Mouse (Mus musculus) retina, embryonic 14.5 days (tissue): Measurements from ENCODE around the gene Slc6a19.

Source experiments
- DNase-seq: peaks from one replicate; pipeline ENCODE4 v3.0.0-alpha.2; 2015; ENCODE audit warnings: low spot score

Gene Slc6a19

DNA sequence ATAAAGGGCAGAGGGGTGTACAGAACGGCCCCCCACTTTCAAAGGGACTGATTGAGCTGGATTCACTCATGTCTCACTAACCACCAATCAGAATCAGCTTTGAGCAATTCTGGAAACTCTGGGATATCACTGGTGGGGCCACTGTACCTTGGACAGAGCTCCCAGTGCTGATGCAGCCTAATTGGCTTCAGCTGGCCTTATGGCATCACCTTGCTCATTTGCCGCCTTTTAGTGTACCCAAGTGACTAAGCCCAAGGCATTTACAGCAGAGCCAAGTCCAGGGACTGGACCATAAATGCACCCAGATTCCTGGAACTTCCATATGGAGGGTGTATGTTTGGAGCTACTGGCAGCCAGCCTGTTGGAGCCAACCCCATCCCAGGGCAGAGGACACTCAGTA is 45.7 kb downstream of the Slc6a19 start:
- no peak for DNase-seq

DNA sequence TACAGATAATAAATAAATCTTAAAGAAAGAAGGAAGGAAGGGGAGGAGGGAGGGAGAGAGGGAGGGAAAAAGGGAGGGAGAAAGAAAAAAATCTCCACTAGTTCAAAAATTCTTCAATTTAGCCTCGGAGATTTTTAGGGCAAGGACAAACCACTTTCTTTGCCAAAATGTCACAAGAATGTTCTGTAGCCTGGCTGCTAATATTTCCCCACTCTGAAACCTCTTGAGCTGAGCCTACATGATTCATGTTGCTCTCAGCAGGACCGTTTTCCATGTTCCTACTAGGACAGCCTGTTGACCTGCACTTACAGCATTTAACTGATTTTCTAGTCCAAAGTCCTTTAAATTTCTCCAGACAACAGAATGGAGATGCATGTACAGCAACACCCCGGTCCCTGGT is 49.7 kb downstream of the Slc6a19 start:
- DNase-seq: no peak

DNA sequence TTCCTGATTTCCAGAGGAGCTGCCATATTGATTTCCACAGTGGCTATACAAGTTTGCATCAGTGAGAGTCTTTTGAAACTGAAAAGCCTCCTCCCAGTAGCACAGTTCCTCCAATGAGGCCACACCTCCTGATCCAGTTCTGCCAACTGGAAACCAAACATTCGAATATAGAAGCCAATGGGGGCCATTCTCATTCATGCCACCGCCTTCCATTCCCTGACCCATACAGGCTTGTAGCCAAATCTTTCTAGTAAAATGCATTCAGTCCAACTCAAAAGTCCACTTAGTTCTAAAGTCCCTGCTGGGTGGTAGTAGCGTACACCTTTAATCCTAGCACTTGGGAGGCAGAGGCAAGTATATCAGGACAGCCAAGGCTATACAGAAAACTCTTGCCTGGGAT is 51.4 kb downstream of the Slc6a19 start:
- no peak for DNase-seq

DNA sequence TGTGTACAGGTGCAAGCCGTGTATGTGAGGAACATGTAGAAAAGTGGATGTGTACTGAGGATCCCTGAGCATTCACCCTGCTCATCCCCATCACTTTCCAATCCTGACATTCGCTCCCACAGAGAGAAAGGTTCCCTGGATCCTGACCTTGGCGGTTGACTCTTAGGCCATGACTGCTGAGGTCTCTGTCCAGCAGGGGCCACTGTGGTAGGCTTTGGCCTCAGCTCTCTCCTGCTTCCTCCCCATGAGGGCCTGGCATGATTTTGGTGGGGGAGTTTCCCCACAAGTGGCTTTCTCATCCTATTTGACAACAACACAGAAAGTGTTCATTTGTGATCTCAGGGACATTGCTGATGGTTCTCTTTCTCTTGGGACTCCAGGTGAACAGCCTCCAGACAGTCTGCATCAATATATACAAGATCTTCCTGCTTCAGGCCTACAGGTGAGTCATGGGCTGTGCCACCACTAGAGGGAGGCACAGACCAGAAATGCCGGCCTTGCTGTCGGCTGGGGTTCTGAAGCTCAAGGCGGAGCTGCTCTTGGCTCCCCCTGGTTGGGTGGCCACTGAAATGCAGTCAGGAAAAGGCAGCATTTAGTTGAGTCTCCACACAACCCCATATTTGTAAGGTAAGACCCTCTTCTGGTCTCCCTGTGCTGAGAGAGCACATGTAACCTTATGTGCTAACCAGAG is 58.1 kb downstream of the Slc6a19 start:
- peak; percentile 66 for DNase-seq

DNA sequence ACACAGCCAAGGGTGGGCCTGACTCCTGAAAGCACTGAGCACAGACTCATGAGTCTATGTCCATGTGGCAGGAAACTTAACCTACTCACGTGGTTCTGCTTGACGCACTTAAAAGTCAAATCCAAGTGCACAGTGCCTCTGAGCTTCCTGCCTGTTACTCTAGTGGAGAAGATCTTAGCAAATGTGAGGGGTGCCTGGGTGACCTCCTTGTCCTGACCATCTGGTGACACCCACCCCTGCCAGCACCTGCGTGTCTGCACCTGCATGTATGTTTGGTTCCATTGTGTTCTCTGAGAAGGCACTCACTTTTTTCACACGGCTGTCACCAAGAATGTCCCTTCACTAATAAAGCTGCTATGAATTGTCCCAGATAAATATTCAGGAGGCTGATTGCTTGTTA is 63.4 kb downstream of the Slc6a19 start:
- no peak for DNase-seq

DNA sequence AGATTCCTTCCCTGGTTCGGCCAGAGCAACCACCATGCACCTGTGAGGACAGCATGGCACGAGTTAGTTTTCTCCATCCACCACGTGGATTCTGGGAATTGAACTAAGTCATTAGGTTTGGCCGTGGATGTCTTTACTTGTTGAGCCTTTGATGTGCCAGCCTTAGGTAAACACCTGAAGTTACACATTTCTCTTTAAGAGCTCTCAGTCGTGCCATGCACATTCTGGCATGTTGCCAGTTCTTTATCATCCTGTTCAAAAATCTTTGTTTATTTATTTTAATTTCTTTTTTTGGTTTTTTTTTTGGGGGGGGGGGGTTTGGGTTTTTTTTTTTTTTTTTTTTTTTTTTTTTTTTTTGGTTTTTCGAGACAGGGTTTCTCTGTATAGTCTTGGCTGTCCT is 66.8 kb downstream of the Slc6a19 start:
- no peak for DNase-seq

DNA sequence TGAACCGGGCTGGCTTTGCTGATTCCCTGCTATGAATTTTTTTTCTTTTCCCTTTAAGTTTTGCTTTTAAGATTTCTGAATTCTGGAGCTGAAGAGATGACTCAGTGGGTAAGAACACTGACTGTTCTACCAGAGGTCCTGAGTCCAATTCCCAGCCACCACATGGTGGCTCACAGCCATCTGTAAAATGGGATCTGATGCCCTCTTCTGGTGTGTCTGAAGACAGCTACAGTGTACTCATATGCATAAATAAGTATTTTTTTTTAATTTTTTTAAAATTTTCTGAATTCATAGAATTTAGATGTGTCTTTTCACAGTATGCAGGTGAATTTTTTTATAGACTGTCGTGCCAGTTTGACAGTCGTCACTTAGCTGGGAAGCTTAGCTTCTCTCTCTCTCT is 72.8 kb downstream of the Slc6a19 start:
- no peak for DNase-seq
